Mouse (Mus musculus) Patski (cell line): ENCODE data around the gene Shisal2a. TPM values are rescaled to one million over a fixed set of nuclear protein-coding genes. Genes with fewer than 3 reads are reported as not detected.

Experiments
- ATAC-seq: fragments of 100-300 bp; one replicate; pipeline ENCODE4 v1.8.0; 2021
- CTCF ChIA-PET: fragments of 350-600 bp; sonication (Branson Sonifier 250); formaldehyde crosslinking; loops from one replicate; lab custom pipeline; 2022; ENCODE audit warnings: inconsistent platforms; lab: Charles Lee
- POLR2A ChIA-PET: fragments of 350-600 bp; sonication (Branson Sonifier 250); formaldehyde crosslinking; loops from one replicate; lab custom pipeline; 2022; ENCODE audit warnings: antibody characterized with exemption, inconsistent platforms; lab: Charles Lee
- DNase-seq: peaks from one replicate; pipeline ENCODE4 v3.0.0-alpha.2; 2011; ENCODE audit warnings: low read depth, low spot score
- H3K27me3 ChIP-seq: fragments of 371-371 bp; one replicate; pipeline ENCODE4 v1.5.1; 2021
- CTCF ChIP-seq: fragments of 100-300 bp; IDR thresholded peaks from one replicate; pipeline ENCODE4 v1.5.1; 2021
- in situ Hi-C: fragments of 300-500 bp; cut with MboI; formaldehyde crosslinking; loops from 3 replicates; pipeline ENCODE4 v1.11.1; 2018; ENCODE audit warnings: low pct_unique_long_range_greater_than_20kb, mixed read lengths
- polyA plus RNA-seq: library from polyadenylated mRNA; unstranded; gene quantifications from one replicate; pipeline ENCODE4 v1.2.3, GENCODE M21; 2021

The Shisal2a gene
- polyA plus RNA-seq = not detected

- DNase-seq (no peak), ATAC-seq (no peak)
- in situ Hi-C loops = no loop called here
- no peak for TF ChIP-seq CTCF
- ChIA-PET POLR2A (no interaction called here), CTCF (no interaction called here)
- no peaks in the 10 kb centered on the region for H3K27me3 ChIP-seq
Observed at GRCm38 (mm10) chr4:108383183-108383714, at the start of gene Shisal2a. Gene Shisal2a, minus strand, starts transcription at chr4:108383349.

GRCm38 (mm10) chr4:108431561-108431936, 48.4 kb upstream of the Shisal2a start:
- no peak for TF ChIP-seq CTCF
- DNase-seq = no peak
- no peaks in the 10 kb centered on the region for H3K27me3 ChIP-seq
- CTCF ChIA-PET = interaction anchor here (0.6 kb wide), 1 partner anchor 458 kb away, joined by 3 read pairs; no protein-coding TSS in a partner anchor
- POLR2A ChIA-PET = interaction anchor here (0.6 kb wide), 1 partner anchor 392 kb away, joined by 4 read pairs; no protein-coding TSS in a partner anchor
- in situ Hi-C loops = loop anchor here (5.0 kb wide), 1 partner anchor 44 kb away; no protein-coding TSS in a partner anchor
- ATAC-seq = no peak

GRCm38 (mm10) chr4:108430656-108431560, 47.8 kb upstream of the Shisal2a start:
- no peak for TF ChIP-seq CTCF
- in situ Hi-C loops = loop anchor here (5.0 kb wide), 1 partner anchor 44 kb away; no protein-coding TSS in a partner anchor
- H3K27me3 ChIP-seq = no peaks in the 10 kb centered on the region
- DNase-seq (no peak), ATAC-seq (no peak)
- ChIA-PET POLR2A (interaction anchor here (0.6 kb wide), 1 partner anchor 392 kb away, joined by 4 read pairs; no protein-coding TSS in a partner anchor), CTCF (interaction anchor here (0.6 kb wide), 1 partner anchor 458 kb away, joined by 3 read pairs; no protein-coding TSS in a partner anchor)

GRCm38 (mm10) chr4:108428341-108428721, 45.2 kb upstream of the Shisal2a start:
- ChIA-PET POLR2A (interaction anchor here (1.2 kb wide), 1 partner anchor 19 kb away, joined by 3 read pairs; no protein-coding TSS in a partner anchor), CTCF (no interaction called here)
- ATAC-seq = no peak
- DNase-seq = no peak
- H3K27me3 ChIP-seq = no peaks in the 10 kb centered on the region
- no peak for TF ChIP-seq CTCF
- in situ Hi-C loops = no loop called here

- H3K27me3 ChIP-seq = no peaks in the 10 kb centered on the region
- ChIA-PET POLR2A (interaction anchor here (0.6 to 1.2 kb wide), 2 partner anchors 16 to 19 kb away, joined by 3 read pairs; no protein-coding TSS in a partner anchor), CTCF (no interaction called here)
- no peak for TF ChIP-seq CTCF
- DNase-seq = no peak
- in situ Hi-C loops = no loop called here
- no peak for ATAC-seq
Observed at GRCm38 (mm10) chr4:108427719-108428340, 44.7 kb upstream of the Shisal2a start.

GRCm38 (mm10) chr4:108424587-108424986, 41.4 kb upstream of the Shisal2a start:
- CTCF ChIA-PET = interaction anchor here (1.7 kb wide), 1 partner anchor 10 kb away, joined by 4 read pairs; no protein-coding TSS in a partner anchor
- POLR2A ChIA-PET = no interaction called here
- H3K27me3 ChIP-seq = no peaks in the 10 kb centered on the region
- no peak for DNase-seq
- ATAC-seq = no peak
- in situ Hi-C loops = no loop called here
- TF ChIP-seq CTCF = no peak

- CTCF ChIA-PET = no interaction called here
- in situ Hi-C loops = loop anchor here (10.0 kb wide), 1 partner anchor 47 kb away; the partner anchor contains the start of gene Tut4
- ATAC-seq = no peak
Observed at GRCm38 (mm10) chr4:108407621-108408020, 24.5 kb upstream of the Shisal2a start.

GRCm38 (mm10) chr4:108406861-108407401, 23.8 kb upstream of the Shisal2a start, which contains the start of gene Gpx7:
Gene Gpx7, minus strand, starts transcription at chr4:108406961.
- POLR2A ChIA-PET = interaction anchor here (0.5 to 1.0 kb wide), 2 partner anchors 9 to 1128 kb away, joined by 3 read pairs; no protein-coding TSS in a partner anchor
- no peak for ATAC-seq
- DNase-seq = no peak
- TF ChIP-seq CTCF = no peak
- CTCF ChIA-PET = no interaction called here
- in situ Hi-C loops = loop anchor here (10.0 kb wide), 1 partner anchor 48 kb away; the partner anchor contains the start of gene Tut4
- no peaks in the 10 kb centered on the region for H3K27me3 ChIP-seq

More at GRCm38 (mm10) chr4:108407621-108408020, 24.5 kb upstream of the Shisal2a start:
- TF ChIP-seq CTCF = no peak
- H3K27me3 ChIP-seq = no peaks in the 10 kb centered on the region
- POLR2A ChIA-PET = no interaction called here
- no peak for DNase-seq

GRCm38 (mm10) chr4:108406138-108406860, 23.1 kb upstream of the Shisal2a start:
- DNase-seq (no peak), ATAC-seq (no peak)
- no peaks in the 10 kb centered on the region for H3K27me3 ChIP-seq
- POLR2A ChIA-PET = interaction anchor here (0.5 to 1.0 kb wide), 2 partner anchors 9 to 1127 kb away, joined by 3 read pairs; no protein-coding TSS in a partner anchor
- in situ Hi-C loops = loop anchor here (10.0 kb wide), 1 partner anchor 49 kb away; the partner anchor contains the start of gene Tut4
- CTCF ChIA-PET = no interaction called here
- TF ChIP-seq CTCF = no peak
